Mouse (Mus musculus) ES-Bruce4 (cell line): ENCODE results near the gene Rem1. TPM values are rescaled to one million over a fixed set of nuclear protein-coding genes. Genes with fewer than 3 reads are reported as not detected.

Experiments used
- H3K27ac ChIP-seq: 2 replicates; pipeline ENCODE4 v1.5.1; 2012; ENCODE audit warnings: low read length, inconsistent platforms; ENCODE audit not compliant: insufficient read depth
- H3K27me3 ChIP-seq: 2 replicates; pipeline ENCODE4 v1.6.1; 2012; ENCODE audit warnings: mild to moderate bottlenecking, low read length, inconsistent platforms; ENCODE audit not compliant: control insufficient read depth, poor library complexity, insufficient read depth, severe bottlenecking
- H3K36me3 ChIP-seq: 2 replicates; pipeline ENCODE4 v1.6.1; 2012; ENCODE audit warnings: inconsistent platforms, mild to moderate bottlenecking, low read length, moderate library complexity; ENCODE audit not compliant: control insufficient read depth, poor library complexity, insufficient read depth, severe bottlenecking
- H3K4me1 ChIP-seq: one replicate; pipeline ENCODE4 v1.8.1; 2011; ENCODE audit warnings: low read length; ENCODE audit not compliant: control insufficient read depth, insufficient read depth
- H3K4me3 ChIP-seq: 2 replicates; pipeline ENCODE4 v1.5.1; 2011; ENCODE audit warnings: low read depth, mild to moderate bottlenecking, low read length
- H3K9ac ChIP-seq: 2 replicates; pipeline ENCODE4 v1.6.1; 2012; ENCODE audit warnings: low read depth, mild to moderate bottlenecking, inconsistent platforms; ENCODE audit not compliant: poor library complexity, severe bottlenecking
- H3K9me3 ChIP-seq: replicated peaks from 2 replicates; pipeline ENCODE4 v1.6.1; 2012; ENCODE audit warnings: mild to moderate bottlenecking, low read length, inconsistent platforms; ENCODE audit not compliant: control insufficient read depth, poor library complexity, insufficient read depth, severe bottlenecking
- CTCF ChIP-seq: IDR thresholded peaks from one replicate; pipeline ENCODE4 v1.8.1; 2011; ENCODE audit warnings: low read depth, low read length
- EP300 ChIP-seq: IDR thresholded peaks from 2 replicates; pipeline ENCODE4 v1.6.1; 2011; ENCODE audit warnings: low read depth, low read length; ENCODE audit not compliant: insufficient read depth
- POLR2A ChIP-seq: IDR thresholded peaks from one replicate; pipeline ENCODE4 v1.8.1; 2011; ENCODE audit warnings: low read length; ENCODE audit not compliant: insufficient read depth
- polyA plus RNA-seq: library from polyadenylated mRNA; stranded (reverse); fragments of >200 nt; gene quantifications from 2 replicates; pipeline ENCODE4 v1.2.4, GENCODE M21; 2011; ENCODE audit warnings: low read depth; ENCODE audit not compliant: missing spikeins, insufficient read depth, insufficient read length

Gene Rem1
- polyA plus RNA-seq, 1 experiment, result 1.2 TPM

GRCm38 (mm10) chr2:152599299-152599698, 27.5 kb upstream of the Rem1 start, which contains the start of gene Defb45:
Defb45 (minus strand) TSS chr2:152599399.
- Histone ChIP-seq H3K36me3 (no peaks in the 10 kb centered on the region), H3K4me1 (no peaks in the 10 kb centered on the region), H3K4me3 (no peak within 1 kb of the TSS), H3K27ac (no peak within 1 kb of the TSS), H3K9me3 (no peaks in the 10 kb centered on the region), H3K27me3 (no peaks in the 10 kb centered on the region), H3K9ac (no peak within 1 kb of the TSS)
- no peak for TF ChIP-seq POLR2A
- no peak for TF ChIP-seq EP300
- no peak for TF ChIP-seq CTCF

GRCm38 (mm10) chr2:152600076-152600475, 26.7 kb upstream of the Rem1 start:
- TF ChIP-seq EP300 (no peak), POLR2A (no peak), CTCF (no peak)
- Histone ChIP-seq H3K27me3 (no peaks in the 10 kb centered on the region), H3K4me3 (no peak overlapping the region), H3K36me3 (no peaks in the 10 kb centered on the region), H3K4me1 (no peaks in the 10 kb centered on the region), H3K27ac (no peak overlapping the region), H3K9ac (no peak overlapping the region), H3K9me3 (no peaks in the 10 kb centered on the region)

GRCm38 (mm10) chr2:152601275-152601960, 25.3 kb upstream of the Rem1 start:
- no peak overlapping the region for H3K27ac ChIP-seq
- H3K9ac ChIP-seq, result no peak overlapping the region
- H3K27me3 ChIP-seq, result no peaks in the 10 kb centered on the region
- H3K4me3 ChIP-seq, result no peak overlapping the region
- H3K9me3 ChIP-seq, result no peaks in the 10 kb centered on the region
- H3K4me1 ChIP-seq, result no peaks in the 10 kb centered on the region
- TF ChIP-seq POLR2A (no peak), CTCF (peak; percentile 39)
- no peaks in the 10 kb centered on the region for H3K36me3 ChIP-seq

GRCm38 (mm10) chr2:152604057-152604456, 22.7 kb upstream of the Rem1 start, which contains the start of gene Defb36:
Defb36 (plus strand) TSS chr2:152604327.
- TF ChIP-seq CTCF, result peak; percentile 63
- no peak for TF ChIP-seq POLR2A
- H3K4me3 ChIP-seq, result no peak within 1 kb of the TSS
- H3K36me3 ChIP-seq, result no peaks in the 10 kb centered on the region
- H3K27me3 ChIP-seq, result no peaks in the 10 kb centered on the region
- H3K9ac ChIP-seq, result no peak within 1 kb of the TSS
- H3K27ac ChIP-seq, result no peak within 1 kb of the TSS
- H3K9me3 ChIP-seq, result no peaks in the 10 kb centered on the region
- H3K4me1 ChIP-seq, result no peaks in the 10 kb centered on the region

- no peaks in the 10 kb centered on the region for H3K36me3 ChIP-seq
- TF ChIP-seq CTCF (no peak), POLR2A (no peak), EP300 (no peak)
- H3K9me3 ChIP-seq, result no peaks in the 10 kb centered on the region
- no peaks in the 10 kb centered on the region for H3K27me3 ChIP-seq
- H3K4me3 ChIP-seq, result no peak overlapping the region
- no peak overlapping the region for H3K9ac ChIP-seq
- no peak overlapping the region for H3K27ac ChIP-seq
- no peaks in the 10 kb centered on the region for H3K4me1 ChIP-seq
Measured at GRCm38 (mm10) chr2:152607746-152608145, 19.0 kb upstream of the Rem1 start.

GRCm38 (mm10) chr2:152608719-152609118, 18.0 kb upstream of the Rem1 start:
- Histone ChIP-seq H3K27ac (no peak overlapping the region), H3K9ac (no peak overlapping the region)

More at GRCm38 (mm10) chr2:152608719-152609118, 18.0 kb upstream of the Rem1 start:
- TF ChIP-seq CTCF, result no peak
- TF ChIP-seq POLR2A, result no peak
- no peak for TF ChIP-seq EP300
- Histone ChIP-seq H3K4me1 (no peaks in the 10 kb centered on the region), H3K9me3 (no peaks in the 10 kb centered on the region), H3K36me3 (no peaks in the 10 kb centered on the region), H3K4me3 (no peak overlapping the region), H3K27me3 (no peaks in the 10 kb centered on the region)
